Mouse (Mus musculus): Measurements from ENCODE around the gene Acsl4. TPM values are rescaled to one million over a fixed set of nuclear protein-coding genes. Genes with fewer than 3 reads are reported as not detected.
A peak's percentile ranks its signal among the peaks of the same experiment; 100 is the strongest.

Acsl4 gene
- 46.0 and 61.6 TPM in 2 replicates for polyA plus RNA-seq (2015; fragmentation: Nextera tagmentation; extraction: Ambion mirVana)

GRCm38 (mm10) chrX:142390247-142390908 lies at the start of gene Acsl4:
Gene Acsl4 (minus strand): TSS chrX:142390535.
- ATAC-seq (peak; percentile 99), DNase-seq (ENCODE audit: low spot score) (peak; percentile 95)
- Histone ChIP-seq H3K27me3 (replicated peaks; ENCODE audit: insufficient read depth, low read length) (no peaks in the 10 kb centered on the region), H3K9ac (replicated peaks; ENCODE audit: low read depth) (peak within 1 kb of the TSS; percentile 52), H3K4me3 (ENCODE audit: low read depth, low read length) (peak within 1 kb of the TSS; percentile 59), H3K36me3 (ENCODE audit: insufficient read depth, low read length) (no peaks in the 10 kb centered on the region), H3K9me3 (ENCODE audit: low read length) (no peaks in the 10 kb centered on the region), H3K27ac (ENCODE audit: low read length) (peak within 1 kb of the TSS; percentile 84), H3K4me1 (ENCODE audit: insufficient read depth, low read depth, low read length) (no peaks in the 10 kb centered on the region), H3K4me2 (replicated peaks; ENCODE audit: low read depth, low read length) (peak within 1 kb of the TSS; percentile 64)
- no peak for TF ChIP-seq EP300 (IDR thresholded peaks at IDR 0.05)
- TF ChIP-seq CTCF (IDR thresholded peaks at IDR 0.05): peak; percentile 7; the same call in 1 of the 2 replicates
- WGBS: 8% methylated on average over 22 of the region's 59 CpGs

DNA sequence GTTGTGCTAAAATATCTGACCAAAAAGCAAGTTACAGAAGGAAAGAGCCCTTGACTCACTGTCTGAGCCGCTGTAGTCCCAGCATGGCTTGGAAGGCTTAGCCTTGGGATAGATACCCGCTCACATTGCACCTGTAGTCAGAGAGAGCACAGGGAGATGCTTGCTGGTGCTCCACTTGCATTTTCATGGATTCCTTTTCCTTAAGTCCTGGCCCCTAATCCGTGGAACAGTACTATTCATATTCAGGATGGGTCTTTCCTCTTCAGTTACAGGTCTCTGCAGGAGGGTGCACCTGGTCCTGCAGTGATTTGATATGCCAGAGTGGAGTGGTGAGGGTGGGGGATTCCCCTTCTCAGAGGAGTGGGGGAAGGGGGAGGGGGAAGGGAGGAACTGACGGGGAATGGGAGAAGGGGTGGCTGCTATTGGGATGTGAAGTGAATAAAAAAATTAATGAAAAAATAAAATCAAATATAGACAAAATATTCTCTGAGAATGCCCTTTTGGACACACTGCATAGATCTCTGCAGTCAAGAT lies 47.7 kb upstream of the Acsl4 start:
- H3K9ac ChIP-seq (replicated peaks; ENCODE audit: low read depth): no peak overlapping the region
- no peak overlapping the region for H3K27ac ChIP-seq (ENCODE audit: low read length)
- H3K4me2 ChIP-seq (replicated peaks; ENCODE audit: low read depth, low read length): no peak overlapping the region
- no peak overlapping the region for H3K4me3 ChIP-seq (ENCODE audit: low read depth, low read length)
- H3K9me3 ChIP-seq (ENCODE audit: low read length): no peaks in the 10 kb centered on the region
- no peaks in the 10 kb centered on the region for H3K36me3 ChIP-seq (ENCODE audit: insufficient read depth, low read length)
- no peak for ATAC-seq
- no peaks in the 10 kb centered on the region for H3K27me3 ChIP-seq (replicated peaks; ENCODE audit: insufficient read depth, low read length)
- TF ChIP-seq CTCF (IDR thresholded peaks at IDR 0.05) (no peak), EP300 (IDR thresholded peaks at IDR 0.05) (no peak)
- no peak for DNase-seq (ENCODE audit: low spot score)
- 46% methylated on average over 4 of the region's 4 CpGs for WGBS
- no peaks in the 10 kb centered on the region for H3K4me1 ChIP-seq (ENCODE audit: insufficient read depth, low read depth, low read length)

DNA sequence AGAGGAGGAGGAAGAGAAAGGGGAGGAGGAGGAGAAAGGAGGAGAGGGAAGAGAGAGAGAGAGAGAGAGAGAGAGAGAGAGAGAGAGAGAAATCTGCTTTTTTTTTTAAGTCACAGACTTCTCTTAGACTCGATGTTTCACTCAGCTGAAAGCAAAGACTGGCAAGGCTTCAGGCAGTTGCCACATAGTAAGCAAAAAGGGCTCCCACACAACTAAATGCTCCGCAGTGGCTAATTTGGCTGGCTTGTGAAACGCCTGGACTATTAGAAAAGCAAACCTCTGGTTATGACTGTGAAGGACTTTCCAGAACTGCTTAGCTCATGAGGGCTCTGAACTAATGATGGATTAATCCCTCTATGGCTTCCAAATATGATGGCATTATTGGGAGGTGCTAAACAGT lies 42.5 kb upstream of the Acsl4 start:
- no peaks in the 10 kb centered on the region for H3K4me1 ChIP-seq (ENCODE audit: insufficient read depth, low read depth, low read length)

GRCm38 (mm10) chrX:142427111-142427510 lies 36.8 kb upstream of the Acsl4 start:
- ATAC-seq (no peak), DNase-seq (ENCODE audit: low spot score) (no peak)
- WGBS: 55% methylated on average over 4 of the region's 4 CpGs
- Histone ChIP-seq H3K36me3 (ENCODE audit: insufficient read depth, low read length) (no peaks in the 10 kb centered on the region), H3K4me3 (ENCODE audit: low read depth, low read length) (no peak overlapping the region), H3K9me3 (ENCODE audit: low read length) (no peaks in the 10 kb centered on the region), H3K9ac (replicated peaks; ENCODE audit: low read depth) (no peak overlapping the region), H3K27ac (ENCODE audit: low read length) (no peak overlapping the region), H3K4me2 (replicated peaks; ENCODE audit: low read depth, low read length) (no peak overlapping the region), H3K27me3 (replicated peaks; ENCODE audit: insufficient read depth, low read length) (no peaks in the 10 kb centered on the region), H3K4me1 (ENCODE audit: insufficient read depth, low read depth, low read length) (no peaks in the 10 kb centered on the region)
- TF ChIP-seq CTCF (IDR thresholded peaks at IDR 0.05) (no peak), EP300 (IDR thresholded peaks at IDR 0.05) (no peak)

More for the DNA sequence above, 42.5 kb upstream of the Acsl4 start:
- H3K27me3 ChIP-seq (replicated peaks; ENCODE audit: insufficient read depth, low read length): no peaks in the 10 kb centered on the region
- H3K27ac ChIP-seq (ENCODE audit: low read length): no peak overlapping the region
- DNase-seq (ENCODE audit: low spot score): no peak
- 63% methylated on average over 3 of the region's 3 CpGs for WGBS
- no peaks in the 10 kb centered on the region for H3K9me3 ChIP-seq (ENCODE audit: low read length)
- no peaks in the 10 kb centered on the region for H3K36me3 ChIP-seq (ENCODE audit: insufficient read depth, low read length)
- H3K4me3 ChIP-seq (ENCODE audit: low read depth, low read length): no peak overlapping the region
- ATAC-seq: no peak
- TF ChIP-seq EP300 (IDR thresholded peaks at IDR 0.05) (no peak), CTCF (IDR thresholded peaks at IDR 0.05) (no peak)
- H3K4me2 ChIP-seq (replicated peaks; ENCODE audit: low read depth, low read length): no peak overlapping the region
- no peak overlapping the region for H3K9ac ChIP-seq (replicated peaks; ENCODE audit: low read depth)

DNA sequence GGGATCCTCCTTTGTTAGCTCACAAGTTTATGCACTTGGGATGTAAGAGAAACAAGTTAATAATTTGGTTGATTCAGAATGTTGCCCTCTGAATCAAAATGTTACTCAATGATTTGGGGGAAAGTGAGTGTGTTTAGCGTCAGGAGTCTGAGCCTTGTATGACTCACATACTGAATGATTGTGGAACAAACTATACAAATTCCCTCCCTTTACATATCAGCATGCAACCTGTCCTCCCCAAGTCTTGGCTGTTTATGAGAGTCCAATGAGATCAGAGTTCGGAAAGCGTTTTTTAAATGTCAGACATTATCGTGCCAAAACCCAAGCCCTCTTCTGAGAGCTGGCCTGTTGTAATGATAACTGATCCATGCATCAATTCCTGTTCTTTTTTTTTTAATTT lies 36.3 kb upstream of the Acsl4 start:
- peak; percentile 41 for DNase-seq (ENCODE audit: low spot score)
- H3K36me3 ChIP-seq (ENCODE audit: insufficient read depth, low read length): no peaks in the 10 kb centered on the region
- TF ChIP-seq EP300 (IDR thresholded peaks at IDR 0.05): no peak
- no peak for TF ChIP-seq CTCF (IDR thresholded peaks at IDR 0.05)
- H3K4me1 ChIP-seq (ENCODE audit: insufficient read depth, low read depth, low read length): no peaks in the 10 kb centered on the region
- ATAC-seq: peak; percentile 25; the same call in 1 of the 2 replicates
- no peak overlapping the region for H3K4me2 ChIP-seq (replicated peaks; ENCODE audit: low read depth, low read length)
- no peak overlapping the region for H3K4me3 ChIP-seq (ENCODE audit: low read depth, low read length)
- H3K27ac ChIP-seq (ENCODE audit: low read length): no peak overlapping the region
- 60% methylated on average over 4 of the region's 4 CpGs for WGBS
- H3K9me3 ChIP-seq (ENCODE audit: low read length): no peaks in the 10 kb centered on the region
- no peaks in the 10 kb centered on the region for H3K27me3 ChIP-seq (replicated peaks; ENCODE audit: insufficient read depth, low read length)
- no peak overlapping the region for H3K9ac ChIP-seq (replicated peaks; ENCODE audit: low read depth)

DNA sequence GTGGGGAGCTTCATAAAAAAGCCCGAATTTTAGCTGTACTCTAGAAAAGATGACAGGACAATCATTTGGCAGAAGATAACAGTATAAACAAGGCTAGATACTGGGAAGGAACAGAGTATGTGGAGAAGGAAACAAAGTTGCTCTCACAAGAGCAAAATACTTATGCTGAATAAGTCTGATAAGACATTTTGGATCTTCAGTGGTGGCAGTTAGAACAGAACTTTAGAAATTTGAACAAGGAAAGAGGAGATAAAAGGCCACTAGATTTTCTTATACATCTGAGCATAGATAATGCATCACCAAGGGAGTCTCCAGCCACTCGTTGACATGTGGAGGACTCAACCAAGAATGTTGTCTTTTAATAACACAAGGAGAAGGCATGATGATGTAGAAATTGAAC lies 23.5 kb upstream of the Acsl4 start:
- no peak for DNase-seq (ENCODE audit: low spot score)
- ATAC-seq: no peak

More for the DNA sequence above, 23.5 kb upstream of the Acsl4 start:
- Histone ChIP-seq H3K27me3 (replicated peaks; ENCODE audit: insufficient read depth, low read length) (no peaks in the 10 kb centered on the region), H3K27ac (ENCODE audit: low read length) (no peak overlapping the region), H3K4me1 (ENCODE audit: insufficient read depth, low read depth, low read length) (no peaks in the 10 kb centered on the region), H3K4me3 (ENCODE audit: low read depth, low read length) (no peak overlapping the region), H3K9ac (replicated peaks; ENCODE audit: low read depth) (no peak overlapping the region), H3K9me3 (ENCODE audit: low read length) (no peaks in the 10 kb centered on the region), H3K36me3 (ENCODE audit: insufficient read depth, low read length) (no peaks in the 10 kb centered on the region), H3K4me2 (replicated peaks; ENCODE audit: low read depth, low read length) (no peak overlapping the region)
- no peak for TF ChIP-seq EP300 (IDR thresholded peaks at IDR 0.05)
- TF ChIP-seq CTCF (IDR thresholded peaks at IDR 0.05): no peak
- 56% methylated on average over 2 of the region's 2 CpGs for WGBS
